Mouse (Mus musculus): ENCODE measurements at regions not wholly inside any gene's neighbourhood (a gene's known extent, or its start where the extent isn't known, plus 50 kb on each side); places are given as distances from the start of the nearest gene placed in this dataset.

DNA sequence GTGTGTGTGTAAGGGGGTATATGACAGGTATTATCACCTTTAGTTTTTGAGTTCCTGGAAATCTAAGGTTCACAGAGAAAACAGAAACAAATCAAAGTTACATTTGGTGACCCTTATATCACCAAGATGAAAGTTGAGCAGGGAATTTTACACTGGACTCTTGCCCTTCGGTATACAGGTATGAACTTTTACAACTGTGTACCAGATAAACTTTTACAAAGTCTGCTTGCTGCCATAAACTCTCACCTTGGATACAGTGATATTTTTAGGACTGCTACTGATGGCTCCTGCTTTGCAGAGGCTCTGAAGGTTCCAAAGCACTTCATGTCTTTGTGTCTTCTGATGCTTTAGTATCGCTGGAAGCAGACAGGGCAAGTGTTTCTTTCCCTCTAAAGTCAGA lies 461.3 kb upstream of the Smarca2 start:
- Histone ChIP-seq H3K4me3 (no peak overlapping the region), H3K9ac (no peak overlapping the region), H3K27ac (no peak overlapping the region), H3K4me2 (replicated peaks) (no peak overlapping the region), H3K4me1 (no peaks in the 10 kb centered on the region), H3K27me3 (no peaks in the 10 kb centered on the region), H3K36me3 (no peaks in the 10 kb centered on the region), H3K9me3 (no peaks in the 10 kb centered on the region)
- no peak for ATAC-seq (ENCODE audit: low FRiP score, low read depth)
- WGBS: 91% methylated on average over 2 of the region's 2 CpGs

DNA sequence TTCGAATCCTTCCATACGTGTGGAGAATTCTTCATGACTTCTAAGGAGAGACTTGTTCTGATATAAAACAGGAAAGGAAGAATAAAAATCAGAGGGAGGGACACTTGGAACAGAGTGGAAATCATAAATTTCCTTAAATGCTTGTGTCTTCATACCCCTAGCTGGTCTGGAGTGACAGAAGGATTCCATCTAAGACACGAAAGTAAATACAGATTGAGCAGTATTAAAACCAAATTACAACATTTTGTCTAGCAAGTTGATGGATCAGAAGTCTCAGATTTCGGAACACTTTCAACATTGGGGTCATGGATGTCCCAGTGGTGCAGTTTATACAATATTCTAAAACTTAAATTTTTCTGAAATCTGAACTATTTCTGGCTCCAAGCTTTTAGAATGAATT lies 453.6 kb upstream of the Smarca2 start:
- H3K36me3 ChIP-seq: no peaks in the 10 kb centered on the region
- H3K9me3 ChIP-seq: no peaks in the 10 kb centered on the region
- ATAC-seq (ENCODE audit: low FRiP score, low read depth): no peak
- no peak overlapping the region for H3K4me2 ChIP-seq (replicated peaks)
- H3K9ac ChIP-seq: no peak overlapping the region
- H3K4me3 ChIP-seq: no peak overlapping the region
- no peaks in the 10 kb centered on the region for H3K4me1 ChIP-seq
- 76% methylated on average over 4 of the region's 4 CpGs for WGBS
- H3K27ac ChIP-seq: no peak overlapping the region
- H3K27me3 ChIP-seq: no peaks in the 10 kb centered on the region

DNA sequence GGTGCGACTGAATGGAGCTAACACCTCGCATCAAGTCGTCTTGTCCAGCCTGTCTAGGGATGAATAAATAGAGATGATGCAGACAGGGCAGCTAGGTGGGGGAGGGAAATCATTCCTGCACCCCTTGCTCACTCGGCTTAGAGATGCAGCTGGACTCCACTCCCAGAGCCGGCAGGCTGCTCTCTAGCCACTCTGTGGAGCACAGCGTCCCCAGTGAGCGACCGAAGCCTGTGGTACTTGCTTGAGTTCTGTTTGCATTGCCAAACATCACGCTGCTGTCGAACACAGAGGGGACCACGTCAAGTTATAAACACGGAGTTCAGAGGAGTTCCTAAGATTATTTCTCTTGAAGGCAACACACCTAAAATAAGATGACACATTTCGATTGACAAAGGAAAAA lies 439.9 kb upstream of the Smarca2 start:
- ATAC-seq (ENCODE audit: low FRiP score, low read depth): no peak
- 0 out of 2 replicates have a peak overlapping the region, but pooled peaks have one; percentile 9 for H3K4me2 ChIP-seq (replicated peaks)
- no peak overlapping the region for H3K27ac ChIP-seq
- H3K9me3 ChIP-seq: no peaks in the 10 kb centered on the region
- H3K36me3 ChIP-seq: no peaks in the 10 kb centered on the region
- no peaks in the 10 kb centered on the region for H3K4me1 ChIP-seq
- WGBS: 40% methylated on average over 13 of the region's 13 CpGs
- H3K27me3 ChIP-seq: 0 out of 2 replicates have a peak, but pooled peaks cover 4% of the 10 kb centered on the region
- no peak overlapping the region for H3K4me3 ChIP-seq
- no peak overlapping the region for H3K9ac ChIP-seq

DNA sequence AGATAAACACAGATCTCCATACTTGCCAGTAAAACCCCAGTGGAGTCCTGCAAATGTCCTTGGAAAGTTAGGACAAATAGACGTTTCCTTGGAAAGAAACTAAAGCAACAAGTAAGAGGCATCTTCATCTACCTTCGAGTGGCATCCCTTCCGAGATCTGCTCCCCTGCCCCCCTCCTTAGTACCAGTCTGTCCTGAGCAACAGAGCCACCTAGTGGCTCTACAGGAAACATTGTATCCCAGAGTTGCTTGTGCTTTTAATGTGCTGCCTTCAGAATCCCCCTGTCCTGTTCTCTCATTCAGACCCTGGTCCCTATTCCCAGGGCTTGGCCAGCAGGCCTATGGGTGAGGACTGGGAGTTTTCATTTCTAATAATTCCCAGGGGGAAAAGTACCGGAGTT lies 423.1 kb upstream of the Smarca2 start:
- no peak overlapping the region for H3K27ac ChIP-seq
- WGBS: 20% methylated on average over 4 of the region's 4 CpGs
- no peaks in the 10 kb centered on the region for H3K27me3 ChIP-seq
- no peak overlapping the region for H3K9ac ChIP-seq
- no peak overlapping the region for H3K4me3 ChIP-seq
- H3K36me3 ChIP-seq: no peaks in the 10 kb centered on the region
- H3K4me2 ChIP-seq (replicated peaks): no peak overlapping the region
- ATAC-seq (ENCODE audit: low FRiP score, low read depth): no peak
- no peaks in the 10 kb centered on the region for H3K9me3 ChIP-seq
- no peaks in the 10 kb centered on the region; the same call in 1 of the 2 replicates for H3K4me1 ChIP-seq

- Histone ChIP-seq H3K27ac (peak overlapping the region; percentile 33; the same call in 1 of the 2 replicates), H3K4me1 (no peaks in the 10 kb centered on the region; the same call in 1 of the 2 replicates), H3K9me3 (no peaks in the 10 kb centered on the region), H3K4me2 (replicated peaks) (no peak overlapping the region), H3K36me3 (no peaks in the 10 kb centered on the region), H3K27me3 (no peaks in the 10 kb centered on the region), H3K4me3 (no peak overlapping the region), H3K9ac (no peak overlapping the region)
- peak; percentile 81 for ATAC-seq (ENCODE audit: low FRiP score, low read depth)
- WGBS: 71% methylated on average over 7 of the region's 7 CpGs
Measured at GRCm38 (mm10) chr19:26185012-26185411, 419.8 kb upstream of the Smarca2 start.

DNA sequence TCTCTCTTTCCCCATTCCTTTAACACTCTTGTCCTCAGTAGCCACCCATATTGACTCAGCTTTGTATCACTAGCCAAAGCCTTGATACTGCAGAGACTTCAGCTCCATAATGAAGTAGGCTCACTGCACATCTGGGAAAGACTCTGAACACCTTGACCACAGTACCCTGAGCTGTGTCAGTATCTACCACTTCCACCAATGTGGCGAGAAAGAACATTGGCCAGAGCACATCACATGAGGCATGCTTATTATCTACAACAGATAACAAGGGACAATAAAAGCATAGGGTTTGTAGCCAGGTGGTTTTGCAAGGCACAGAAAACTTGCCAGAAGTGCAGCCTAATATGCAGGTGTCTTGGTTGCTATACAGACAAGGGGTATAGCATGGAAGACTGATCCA lies 414.0 kb upstream of the Smarca2 start:
- H3K4me3 ChIP-seq: no peak overlapping the region
- no peak for ATAC-seq (ENCODE audit: low FRiP score, low read depth)
- H3K27me3 ChIP-seq: no peaks in the 10 kb centered on the region
- H3K27ac ChIP-seq: no peak overlapping the region
- no peak overlapping the region for H3K4me2 ChIP-seq (replicated peaks)
- 71% methylated on average over 1 of the region's 1 CpGs for WGBS
- no peaks in the 10 kb centered on the region for H3K4me1 ChIP-seq
- H3K36me3 ChIP-seq: no peaks in the 10 kb centered on the region
- no peaks in the 10 kb centered on the region for H3K9me3 ChIP-seq
- H3K9ac ChIP-seq: no peak overlapping the region

DNA sequence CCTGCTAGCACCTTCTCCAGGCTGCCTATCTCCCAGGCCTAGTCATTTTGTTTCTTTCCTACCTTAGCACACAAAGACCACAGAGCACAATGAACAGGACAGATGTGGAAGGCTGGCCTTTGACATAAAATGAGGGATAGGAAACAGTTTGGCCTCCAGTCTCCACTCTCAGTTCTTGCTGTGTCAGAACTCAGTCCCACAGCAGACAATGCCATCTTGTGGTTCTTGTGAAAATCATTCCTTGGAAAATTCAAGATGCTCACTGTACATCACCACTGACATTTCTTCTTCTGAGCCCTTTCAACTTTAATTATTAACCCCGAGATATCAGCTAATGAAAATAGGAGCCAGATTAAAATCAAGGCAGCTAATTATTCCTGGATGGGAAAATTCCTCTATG lies 411.2 kb upstream of the Smarca2 start:
- H3K4me1 ChIP-seq: no peaks in the 10 kb centered on the region
- no peak overlapping the region for H3K4me2 ChIP-seq (replicated peaks)
- no peaks in the 10 kb centered on the region for H3K9me3 ChIP-seq
- no peaks in the 10 kb centered on the region for H3K36me3 ChIP-seq
- H3K9ac ChIP-seq: no peak overlapping the region
- WGBS: 66% methylated on average over 1 of the region's 1 CpGs
- H3K27me3 ChIP-seq: no peaks in the 10 kb centered on the region
- no peak overlapping the region for H3K27ac ChIP-seq
- no peak; the same call in 1 of the 2 replicates for ATAC-seq (ENCODE audit: low FRiP score, low read depth)
- no peak overlapping the region for H3K4me3 ChIP-seq

- no peaks in the 10 kb centered on the region for H3K36me3 ChIP-seq
- WGBS: 85% methylated on average over 1 of the region's 1 CpGs
- no peak overlapping the region for H3K4me3 ChIP-seq
- ATAC-seq (ENCODE audit: low FRiP score, low read depth): no peak
- no peak overlapping the region for H3K4me2 ChIP-seq (replicated peaks)
- no peak overlapping the region for H3K9ac ChIP-seq
- H3K27ac ChIP-seq: no peak overlapping the region
- no peaks in the 10 kb centered on the region for H3K9me3 ChIP-seq
- H3K27me3 ChIP-seq: no peaks in the 10 kb centered on the region
- no peaks in the 10 kb centered on the region for H3K4me1 ChIP-seq
Measured at GRCm38 (mm10) chr19:26208760-26209159, 396.1 kb upstream of the Smarca2 start.

- ATAC-seq (ENCODE audit: low FRiP score, low read depth): no peak
Measured at GRCm38 (mm10) chr19:26234539-26234938, 370.3 kb upstream of the Smarca2 start.

GRCm38 (mm10) chr19:26244067-26244466 lies 360.8 kb upstream of the Smarca2 start:
- no peaks in the 10 kb centered on the region for H3K27me3 ChIP-seq
- no peak overlapping the region for H3K27ac ChIP-seq
- H3K4me1 ChIP-seq: peaks cover 6% of the 10 kb centered on the region; the same call in 1 of the 2 replicates
- no peak overlapping the region for H3K4me3 ChIP-seq
- H3K36me3 ChIP-seq: no peaks in the 10 kb centered on the region
- no peak overlapping the region for H3K4me2 ChIP-seq (replicated peaks)
- no peak overlapping the region for H3K9ac ChIP-seq
- 33% methylated on average over 6 of the region's 6 CpGs for WGBS
- no peak for ATAC-seq (ENCODE audit: low FRiP score, low read depth)
- H3K9me3 ChIP-seq: no peaks in the 10 kb centered on the region

More at GRCm38 (mm10) chr19:26234539-26234938, 370.3 kb upstream of the Smarca2 start:
- peaks cover 7% of the 10 kb centered on the region; the same call in 1 of the 2 replicates for H3K4me1 ChIP-seq
- H3K9ac ChIP-seq: no peak overlapping the region
- H3K36me3 ChIP-seq: no peaks in the 10 kb centered on the region
- no peak overlapping the region for H3K4me3 ChIP-seq
- H3K27me3 ChIP-seq: no peaks in the 10 kb centered on the region
- H3K9me3 ChIP-seq: no peaks in the 10 kb centered on the region
- 65% methylated on average over 4 of the region's 4 CpGs for WGBS
- H3K27ac ChIP-seq: no peak overlapping the region
- H3K4me2 ChIP-seq (replicated peaks): no peak overlapping the region

DNA sequence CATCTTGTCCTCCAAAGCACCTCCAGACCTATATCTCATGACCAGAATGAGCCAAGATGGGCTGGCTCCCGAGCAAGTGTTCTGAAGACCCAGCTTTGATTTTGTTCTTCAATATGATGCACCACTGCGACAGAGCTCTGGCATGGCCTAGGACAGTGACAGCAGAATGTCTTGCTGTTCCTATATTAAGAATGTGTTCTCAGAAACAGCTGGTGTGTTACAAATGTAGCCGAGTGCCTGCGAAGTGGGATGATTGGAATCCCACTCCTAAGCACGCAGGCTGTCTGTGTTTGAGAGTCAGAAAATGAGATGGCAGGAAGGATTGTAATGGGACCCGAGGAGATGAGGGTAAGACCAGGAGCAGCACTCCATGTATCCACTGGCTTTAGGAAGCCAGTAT lies 355.1 kb upstream of the Smarca2 start:
- Histone ChIP-seq H3K4me2 (replicated peaks) (no peak overlapping the region), H3K36me3 (no peaks in the 10 kb centered on the region), H3K27ac (no peak overlapping the region), H3K9ac (no peak overlapping the region), H3K27me3 (no peaks in the 10 kb centered on the region), H3K4me1 (no peaks in the 10 kb centered on the region), H3K9me3 (no peaks in the 10 kb centered on the region), H3K4me3 (no peak overlapping the region)
- no peak for ATAC-seq (ENCODE audit: low FRiP score, low read depth)
- 83% methylated on average over 6 of the region's 6 CpGs for WGBS

DNA sequence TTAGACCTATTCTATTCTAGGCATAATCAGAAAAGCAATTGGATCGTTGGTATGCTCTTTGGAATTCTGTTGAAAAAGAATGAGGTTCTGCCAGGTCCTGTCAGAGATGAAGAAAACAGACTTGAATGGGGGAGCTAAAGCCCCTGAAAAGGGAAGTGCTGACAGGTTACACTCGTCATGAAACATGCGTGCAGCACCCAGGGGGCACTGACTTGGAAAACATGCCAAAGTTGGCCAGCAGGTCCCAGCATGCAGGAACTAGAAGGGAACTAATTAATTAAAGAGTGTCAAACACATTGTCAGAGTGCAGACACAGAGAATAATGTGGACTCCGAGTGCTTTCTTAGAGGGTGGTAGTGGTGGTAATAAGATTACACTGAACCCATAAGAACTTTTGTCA lies 346.2 kb upstream of the Smarca2 start:
- H3K9me3 ChIP-seq: no peaks in the 10 kb centered on the region
- no peak overlapping the region for H3K4me3 ChIP-seq
- no peaks in the 10 kb centered on the region for H3K36me3 ChIP-seq
- 65% methylated on average over 4 of the region's 4 CpGs for WGBS
- H3K27me3 ChIP-seq: no peaks in the 10 kb centered on the region
- no peak overlapping the region for H3K27ac ChIP-seq
- H3K9ac ChIP-seq: no peak overlapping the region
- no peak overlapping the region for H3K4me2 ChIP-seq (replicated peaks)
- ATAC-seq (ENCODE audit: low FRiP score, low read depth): no peak
- no peaks in the 10 kb centered on the region for H3K4me1 ChIP-seq

DNA sequence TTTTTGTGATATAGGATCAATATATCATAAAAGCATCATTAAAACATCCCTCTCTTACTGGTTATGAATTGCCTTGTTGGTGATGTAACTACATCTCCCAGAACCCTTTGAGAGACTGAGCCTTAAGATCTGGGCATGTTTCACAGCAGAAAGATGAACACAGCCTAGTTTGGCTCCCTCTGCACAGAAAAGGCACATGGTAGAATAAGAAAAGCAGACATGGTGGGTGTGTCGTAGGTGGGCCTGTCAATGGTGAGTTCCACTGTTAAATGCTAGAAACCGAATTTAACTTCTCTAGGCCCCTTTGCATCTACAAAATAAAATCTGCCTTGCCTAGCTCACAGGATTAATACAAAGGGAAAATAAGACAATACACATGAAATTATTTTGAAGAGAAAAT lies 343.3 kb upstream of the Smarca2 start:
- H3K4me1 ChIP-seq: no peaks in the 10 kb centered on the region
- H3K4me2 ChIP-seq (replicated peaks): no peak overlapping the region
- ATAC-seq (ENCODE audit: low FRiP score, low read depth): no peak
- no peak overlapping the region for H3K27ac ChIP-seq
- 86% methylated on average over 2 of the region's 2 CpGs for WGBS
- no peaks in the 10 kb centered on the region for H3K36me3 ChIP-seq
- H3K9me3 ChIP-seq: no peaks in the 10 kb centered on the region
- no peak overlapping the region for H3K9ac ChIP-seq
- H3K4me3 ChIP-seq: no peak overlapping the region
- H3K27me3 ChIP-seq: no peaks in the 10 kb centered on the region
